Mouse (Mus musculus): ENCODE data around the gene Olfr1226. TPM values are rescaled to one million over a fixed set of nuclear protein-coding genes. Genes with fewer than 3 reads are reported as not detected.

Gene Olfr1226
- polyA plus RNA-seq (2021; fragmentation: Nextera tagmentation), result not detected in 2 replicates
- long read RNA-seq, experiment 1, partial matches to known transcripts, result 0 of 1 reads
- long read RNA-seq, experiment 1, other reads (novel, unspliced or antisense), result 0 of 1 reads
- long read RNA-seq, experiment 2, result 0 reads

GRCm38 (mm10) chr2:89199948-89200347 is at the start of gene Olfr1226:
Gene Olfr1226 (minus strand): TSS chr2:89200048.

GRCm38 (mm10) chr2:89174569-89174968 is 25.3 kb downstream of the Olfr1226 start, which contains the start of gene Olfr1225:
Gene Olfr1225 (minus strand): TSS chr2:89174669.

GRCm38 (mm10) chr2:89163991-89164390 is 35.9 kb downstream of the Olfr1226 start, which contains the start of gene Olfr1224-ps1:
Gene Olfr1224-ps1 (minus strand): TSS chr2:89164091.

GRCm38 (mm10) chr2:89151460-89151859 is 48.4 kb downstream of the Olfr1226 start, which contains the start of gene Olfr1223:
Gene Olfr1223 (minus strand): TSS chr2:89151560.

Other genes starting within 250 kb of the Olfr1226 start
- gene Olfr1212, start 246.1 kb downstream of the Olfr1226 start, polyA plus RNA-seq (2021; fragmentation: Nextera tagmentation), result not detected in 2 replicates
- gene Gm13762, start 219.8 kb downstream of the Olfr1226 start, polyA plus RNA-seq (2021; fragmentation: Nextera tagmentation), result not detected in 2 replicates
- gene Olfr1214, start 207.4 kb downstream of the Olfr1226 start, polyA plus RNA-seq (2021; fragmentation: Nextera tagmentation), result not detected in 2 replicates
- not detected in 2 replicates for gene Olfr1215, start 193.1 kb downstream of the Olfr1226 start, polyA plus RNA-seq (2021; fragmentation: Nextera tagmentation)
- gene Olfr1216, start 181.7 kb downstream of the Olfr1226 start, polyA plus RNA-seq (2021; fragmentation: Nextera tagmentation), result not detected in 2 replicates
- gene Olfr1217, start 168.0 kb downstream of the Olfr1226 start, polyA plus RNA-seq (2021; fragmentation: Nextera tagmentation), result not detected in 2 replicates
- not detected in 2 replicates for gene Olfr1218, start 138.9 kb downstream of the Olfr1226 start, polyA plus RNA-seq (2021; fragmentation: Nextera tagmentation)
- not detected in 2 replicates for gene Olfr1219, start 116.5 kb downstream of the Olfr1226 start, polyA plus RNA-seq (2021; fragmentation: Nextera tagmentation)
- not detected in 2 replicates for gene Olfr1220, start 93.2 kb downstream of the Olfr1226 start, polyA plus RNA-seq (2021; fragmentation: Nextera tagmentation)
- gene Olfr1221, start 82.8 kb downstream of the Olfr1226 start, polyA plus RNA-seq (2021; fragmentation: Nextera tagmentation), result not detected in 2 replicates
- gene Olfr1222, start 67.0 kb downstream of the Olfr1226 start, polyA plus RNA-seq (2021; fragmentation: Nextera tagmentation), result not detected in 2 replicates
- not detected in 2 replicates for gene Olfr1223, start 48.5 kb downstream of the Olfr1226 start, polyA plus RNA-seq (2021; fragmentation: Nextera tagmentation)
- not detected in 2 replicates for gene Olfr1224-ps1, start 36.0 kb downstream of the Olfr1226 start, polyA plus RNA-seq (2021; fragmentation: Nextera tagmentation)
- not detected in 2 replicates for gene Olfr1225, start 25.4 kb downstream of the Olfr1226 start, polyA plus RNA-seq (2021; fragmentation: Nextera tagmentation)
- gene Olfr1228, start 54.0 kb upstream of the Olfr1226 start, polyA plus RNA-seq (2021; fragmentation: Nextera tagmentation), result not detected in 2 replicates
- gene Olfr1229, start 88.0 kb upstream of the Olfr1226 start, polyA plus RNA-seq (2021; fragmentation: Nextera tagmentation), result not detected in 2 replicates
- not detected in 2 replicates for gene Olfr1230, start 97.2 kb upstream of the Olfr1226 start, polyA plus RNA-seq (2021; fragmentation: Nextera tagmentation)
- not detected in 2 replicates for gene Olfr1231, start 107.0 kb upstream of the Olfr1226 start, polyA plus RNA-seq (2021; fragmentation: Nextera tagmentation)
- not detected in 2 replicates for gene Olfr1232, start 129.6 kb upstream of the Olfr1226 start, polyA plus RNA-seq (2021; fragmentation: Nextera tagmentation)
- not detected in 2 replicates for gene Olfr1233, start 142.3 kb upstream of the Olfr1226 start, polyA plus RNA-seq (2021; fragmentation: Nextera tagmentation)
- gene Olfr1234, start 164.8 kb upstream of the Olfr1226 start, polyA plus RNA-seq (2021; fragmentation: Nextera tagmentation), result not detected in 2 replicates
- gene Olfr1238, start 209.6 kb upstream of the Olfr1226 start, polyA plus RNA-seq (2021; fragmentation: Nextera tagmentation), result not detected in 2 replicates
- not detected in 2 replicates for gene Olfr1239, start 220.4 kb upstream of the Olfr1226 start, polyA plus RNA-seq (2021; fragmentation: Nextera tagmentation)
- gene Olfr1240, start 243.0 kb upstream of the Olfr1226 start, polyA plus RNA-seq (2021; fragmentation: Nextera tagmentation), result not detected in 2 replicates

All from left cerebral cortex, adult 6 months (tissue).